Mouse (Mus musculus) MEL (cell line): Measurements from ENCODE around the gene Il27ra.

ENCODE experiments used
- CTCF ChIP-seq, 3 experiments: IDR thresholded peaks in 2 of 3; conservative IDR thresholded peaks in 1 of 3; 2 replicates each; pipeline ENCODE4 v1.5.1; 2011 to 2012; ENCODE audit warnings: low read length in 3 of 3, low read depth in 2 of 3, mild to moderate bottlenecking in 2 of 3, improper control_type of control experiment in 1 of 3, inconsistent platforms in 1 of 3, mixed read lengths in 1 of 3, moderate library complexity in 1 of 3; ENCODE audit not compliant: control insufficient read depth in 1 of 3, insufficient read depth in 1 of 3, poor library complexity in 1 of 3, severe bottlenecking in 1 of 3
- E2F4 ChIP-seq: IDR thresholded peaks from 2 replicates; pipeline ENCODE4 v1.6.1; 2011; ENCODE audit warnings: low read depth, low read length, improper control_type of control experiment, borderline replicate concordance
- EP300 ChIP-seq, 2 experiments: IDR thresholded peaks; 2 replicates each; pipeline ENCODE4 v1.6.1; 2011; ENCODE audit warnings: improper control_type of control experiment in 2 of 2, low read length in 2 of 2, low read depth in 1 of 2, mild to moderate bottlenecking in 1 of 2
- JUND ChIP-seq: IDR thresholded peaks from 2 replicates; pipeline ENCODE4 v1.6.1; 2011; ENCODE audit warnings: low read depth, mild to moderate bottlenecking, improper control_type of control experiment, low read length
- MYC ChIP-seq: IDR thresholded peaks from 2 replicates; pipeline ENCODE4 v1.6.1; 2011; ENCODE audit warnings: low read depth, mild to moderate bottlenecking, low read length, improper control_type of control experiment, moderate library complexity
- NELFE ChIP-seq: IDR thresholded peaks from 2 replicates; pipeline ENCODE4 v1.6.1; 2011; ENCODE audit warnings: low read depth, low read length, improper control_type of control experiment
- NRF1 ChIP-seq: IDR thresholded peaks from 2 replicates; pipeline ENCODE4 v1.6.1; 2014; ENCODE audit warnings: low read depth, mild to moderate bottlenecking, inconsistent platforms, low read length, improper control_type of control experiment, moderate library complexity; ENCODE audit not compliant: poor library complexity, insufficient read depth, severe bottlenecking
- POLR2A ChIP-seq, 2 experiments: IDR thresholded peaks; 2 replicates each; pipeline ENCODE4 v1.6.1; 2011 to 2012; ENCODE audit warnings: low read length in 2 of 2, mild to moderate bottlenecking in 2 of 2, control low read depth in 1 of 2, improper control_type of control experiment in 1 of 2, low read depth in 1 of 2, moderate library complexity in 1 of 2; ENCODE audit not compliant: control insufficient read depth in 1 of 2, insufficient read depth in 1 of 2, poor library complexity in 1 of 2
- POLR2AphosphoS5 ChIP-seq: IDR thresholded peaks from 2 replicates; pipeline ENCODE4 v1.6.1; 2012; ENCODE audit warnings: low read depth, borderline replicate concordance, mild to moderate bottlenecking, inconsistent platforms, low read length, moderate library complexity, mixed read lengths
- RCOR1 ChIP-seq: IDR thresholded peaks from 2 replicates; pipeline ENCODE4 v1.6.1; 2012; ENCODE audit warnings: low read depth, mild to moderate bottlenecking, inconsistent platforms, low read length, improper control_type of control experiment
- TBP ChIP-seq: IDR thresholded peaks from 2 replicates; pipeline ENCODE4 v1.8.0; 2011; ENCODE audit warnings: low read depth, low read length, improper control_type of control experiment
- USF1 ChIP-seq: IDR thresholded peaks from 2 replicates; pipeline ENCODE4 v1.6.1; 2014; ENCODE audit warnings: low read depth, mild to moderate bottlenecking, inconsistent platforms, low read length, improper control_type of control experiment, moderate library complexity
- ZKSCAN1 ChIP-seq: IDR thresholded peaks from 2 replicates; pipeline ENCODE4 v1.6.1; 2012; ENCODE audit warnings: low read depth, mild to moderate bottlenecking, inconsistent platforms, low read length, improper control_type of control experiment, moderate library complexity
- ZNF384 ChIP-seq: IDR thresholded peaks from 2 replicates; pipeline ENCODE4 v1.6.1; 2012; ENCODE audit warnings: low read depth, mild to moderate bottlenecking, inconsistent platforms, low read length, improper control_type of control experiment

GRCm38 (mm10) chr8:83999825-84000224 is 42.6 kb downstream of the Il27ra start:
- TF ChIP-seq NRF1 (no peak), POLR2A (IDR thresholded peaks at IDR 0.05; ENCODE audit: control insufficient read depth in 1 of 2, insufficient read depth in 1 of 2, low read depth in 1 of 2, low read length in 2 of 2, poor library complexity in 1 of 2) (no peak), ZKSCAN1 (no peak), USF1 (no peak), ZNF384 (no peak), RCOR1 (no peak), E2F4 (no peak), NELFE (no peak), TBP (no peak), POLR2AphosphoS5 (no peak), MYC (no peak), JUND (no peak), CTCF (IDR thresholded peaks at IDR 0.05 in 2 of 3, conservative IDR thresholded peaks at IDR 0.05 in 1 of 3; ENCODE audit: control insufficient read depth in 1 of 3, insufficient read depth in 1 of 3, low read depth in 2 of 3, low read length in 3 of 3, poor library complexity in 1 of 3, severe bottlenecking in 1 of 3) (no peak), EP300 (IDR thresholded peaks at IDR 0.05; ENCODE audit: low read depth in 1 of 2, low read length in 2 of 2) (no peak)
